Mouse (Mus musculus): ENCODE data around the gene Tex37. TPM values are rescaled to one million over a fixed set of nuclear protein-coding genes. Genes with fewer than 3 reads are reported as not detected.

Tex37 gene
- polyA plus RNA-seq, 1 experiment: not detected

DNA sequence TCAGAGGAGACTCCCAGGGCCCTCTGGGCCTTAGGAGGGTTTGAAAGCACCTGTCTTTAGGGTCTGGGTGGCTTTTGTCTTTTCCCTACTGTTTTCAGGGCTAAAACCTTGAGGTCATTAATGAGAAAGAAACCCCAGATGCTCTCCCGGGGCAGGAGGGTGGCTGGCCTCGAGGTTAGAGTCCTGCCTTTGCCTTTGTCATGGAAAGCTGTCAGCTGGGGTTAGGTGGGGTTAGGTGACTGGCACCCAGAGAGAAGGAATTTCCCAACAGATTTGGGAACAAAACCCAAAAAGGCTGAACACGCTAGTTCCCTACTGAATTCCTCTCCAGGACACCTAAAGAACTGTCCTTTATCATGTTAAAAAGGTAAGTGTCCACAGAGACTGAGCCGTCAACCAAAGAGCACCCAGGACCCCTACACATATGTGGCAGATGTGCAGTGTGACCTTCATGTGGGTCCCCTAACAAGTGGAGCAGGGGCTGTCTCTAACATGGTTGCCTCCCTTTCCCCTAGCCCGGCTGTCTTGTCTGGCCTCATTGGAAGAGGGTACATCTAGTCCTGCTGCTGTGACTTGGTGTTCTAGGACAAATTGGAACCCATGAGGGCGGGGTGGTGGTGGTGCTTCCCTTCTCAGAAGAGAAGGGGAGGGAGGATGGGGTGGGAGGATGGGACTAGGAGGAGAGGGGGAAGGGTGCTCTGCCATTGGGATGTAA lies 45.5 kb upstream of the Tex37 start:
- peaks cover 41% of the 10 kb centered on the region for H3K27me3 ChIP-seq (ENCODE audit: control insufficient read depth, insufficient read depth, insufficient read length)
- no peaks in the 10 kb centered on the region for H3K36me3 ChIP-seq (ENCODE audit: control insufficient read depth, insufficient read depth)
- no peaks in the 10 kb centered on the region for H3K79me2 ChIP-seq (ENCODE audit: control insufficient read depth, insufficient read depth)
- no peak overlapping the region for H3K4me3 ChIP-seq
- H3K4me2 ChIP-seq (ENCODE audit: low read depth): no peak overlapping the region
- no peak overlapping the region for H3ac ChIP-seq (ENCODE audit: control insufficient read depth, insufficient read length)
- no peak for TF ChIP-seq TCF3 (IDR thresholded peaks at IDR 0.05; ENCODE audit: insufficient read length, low read depth)
- no peak for TF ChIP-seq SRF (IDR thresholded peaks at IDR 0.05; ENCODE audit: control insufficient read depth, insufficient read length, low read depth)
- TF ChIP-seq POLR2AphosphoS2 (IDR thresholded peaks at IDR 0.05; ENCODE audit: insufficient read length, low read depth): no peak
- TF ChIP-seq E2F4 (IDR thresholded peaks at IDR 0.05; ENCODE audit: insufficient read depth): no peak
- no peak for TF ChIP-seq USF1 (IDR thresholded peaks at IDR 0.05; ENCODE audit: low read depth)
- no peak for TF ChIP-seq POLR2A (IDR thresholded peaks at IDR 0.05; ENCODE audit: insufficient read length, low read depth)
- TF ChIP-seq MYOD1 (IDR thresholded peaks at IDR 0.05; ENCODE audit: control insufficient read depth in 1 of 3, insufficient read length in 2 of 3, low read depth in 2 of 3): no peak
- TF ChIP-seq MAX (IDR thresholded peaks at IDR 0.05; ENCODE audit: low read depth): no peak
- TF ChIP-seq REST (IDR thresholded peaks at IDR 0.05; ENCODE audit: insufficient read depth, insufficient read length): no peak
- TF ChIP-seq TCF12 (IDR thresholded peaks at IDR 0.05; ENCODE audit: insufficient read depth, poor library complexity, severe bottlenecking): no peak
- TF ChIP-seq CEBPB (IDR thresholded peaks at IDR 0.05; ENCODE audit: insufficient read depth, poor library complexity, severe bottlenecking): no peak
- TF ChIP-seq MYOG (IDR thresholded peaks at IDR 0.05; ENCODE audit: control insufficient read depth in 1 of 3, insufficient read depth in 1 of 3, insufficient read length in 2 of 3, low read depth in 2 of 3): no peak

DNA sequence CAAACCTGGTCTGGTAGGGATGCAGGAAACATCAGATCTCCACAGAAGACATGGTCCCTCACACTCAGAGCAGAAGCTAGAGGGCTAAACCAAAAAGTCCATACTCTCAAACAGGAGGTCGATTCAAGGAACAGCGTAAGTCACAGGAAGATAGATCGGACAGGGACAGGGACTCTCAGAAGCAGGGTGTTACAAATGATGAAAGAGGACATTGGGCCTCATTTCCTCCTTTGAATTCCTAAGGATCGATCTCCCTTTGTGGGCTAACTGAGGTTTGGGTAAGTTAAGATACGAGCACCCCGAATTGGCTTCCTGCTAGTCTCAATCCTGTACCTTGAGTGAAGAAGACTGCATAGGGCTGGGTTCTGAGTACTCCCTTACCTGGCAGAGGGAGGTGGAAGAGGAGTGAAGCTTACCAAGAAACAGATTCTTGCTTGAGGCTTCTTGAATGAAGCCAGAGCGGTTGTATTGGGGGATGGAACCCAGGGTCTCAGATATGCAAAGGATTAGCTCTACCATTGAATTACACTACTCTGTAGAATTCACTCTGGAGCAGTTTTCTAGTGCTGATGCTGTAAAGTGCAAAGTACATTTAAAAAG lies 38.7 kb upstream of the Tex37 start:
- Histone ChIP-seq H3K27me3 (ENCODE audit: control insufficient read depth, insufficient read depth, insufficient read length) (peaks cover 23% of the 10 kb centered on the region), H3K79me2 (ENCODE audit: control insufficient read depth, insufficient read depth) (no peaks in the 10 kb centered on the region), H3K36me3 (ENCODE audit: control insufficient read depth, insufficient read depth) (no peaks in the 10 kb centered on the region), H3K4me3 (no peak overlapping the region), H3ac (ENCODE audit: control insufficient read depth, insufficient read length) (no peak overlapping the region), H3K4me2 (ENCODE audit: low read depth) (no peak overlapping the region)
- TF ChIP-seq MYOD1 (IDR thresholded peaks at IDR 0.05; ENCODE audit: control insufficient read depth in 1 of 3, insufficient read length in 2 of 3, low read depth in 2 of 3) (no peak), REST (IDR thresholded peaks at IDR 0.05; ENCODE audit: insufficient read depth, insufficient read length) (no peak), USF1 (IDR thresholded peaks at IDR 0.05; ENCODE audit: low read depth) (no peak), TCF12 (IDR thresholded peaks at IDR 0.05; ENCODE audit: insufficient read depth, poor library complexity, severe bottlenecking) (no peak)

DNA sequence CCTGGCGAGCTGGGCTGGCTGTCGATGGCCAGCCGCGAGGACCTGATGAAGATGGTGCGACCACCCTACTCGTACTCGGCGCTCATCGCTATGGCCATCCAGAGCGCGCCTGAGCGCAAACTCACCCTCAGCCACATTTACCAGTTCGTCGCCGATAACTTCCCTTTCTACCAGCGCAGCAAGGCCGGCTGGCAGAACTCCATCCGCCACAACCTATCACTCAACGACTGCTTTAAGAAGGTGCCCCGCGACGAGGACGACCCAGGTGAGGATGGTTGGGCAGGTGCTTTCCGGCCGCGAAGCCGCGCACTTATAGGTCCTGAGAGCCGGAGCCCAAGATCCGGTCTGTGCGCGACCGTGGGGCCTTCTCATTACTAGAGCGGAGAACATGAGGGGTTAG lies 38.2 kb upstream of the Tex37 start:
- H3K4me2 ChIP-seq (ENCODE audit: low read depth): no peak overlapping the region
- TF ChIP-seq USF1 (IDR thresholded peaks at IDR 0.05; ENCODE audit: low read depth) (no peak), E2F4 (IDR thresholded peaks at IDR 0.05; ENCODE audit: insufficient read depth) (no peak), CEBPB (IDR thresholded peaks at IDR 0.05; ENCODE audit: insufficient read depth, poor library complexity, severe bottlenecking) (no peak), TCF12 (IDR thresholded peaks at IDR 0.05; ENCODE audit: insufficient read depth, poor library complexity, severe bottlenecking) (no peak), POLR2AphosphoS2 (IDR thresholded peaks at IDR 0.05; ENCODE audit: insufficient read length, low read depth) (no peak), MYOD1 (IDR thresholded peaks at IDR 0.05; ENCODE audit: control insufficient read depth in 1 of 3, insufficient read length in 2 of 3, low read depth in 2 of 3) (no peak), MYOG (IDR thresholded peaks at IDR 0.05; ENCODE audit: control insufficient read depth in 1 of 3, insufficient read depth in 1 of 3, insufficient read length in 2 of 3, low read depth in 2 of 3) (no peak), TCF3 (IDR thresholded peaks at IDR 0.05; ENCODE audit: insufficient read length, low read depth) (no peak)
- H3ac ChIP-seq (ENCODE audit: control insufficient read depth, insufficient read length): no peak overlapping the region
- H3K79me2 ChIP-seq (ENCODE audit: control insufficient read depth, insufficient read depth): no peaks in the 10 kb centered on the region
- no peak overlapping the region for H3K4me3 ChIP-seq
- H3K36me3 ChIP-seq (ENCODE audit: control insufficient read depth, insufficient read depth): no peaks in the 10 kb centered on the region
- H3K27me3 ChIP-seq (ENCODE audit: control insufficient read depth, insufficient read depth, insufficient read length): peaks cover 23% of the 10 kb centered on the region

DNA sequence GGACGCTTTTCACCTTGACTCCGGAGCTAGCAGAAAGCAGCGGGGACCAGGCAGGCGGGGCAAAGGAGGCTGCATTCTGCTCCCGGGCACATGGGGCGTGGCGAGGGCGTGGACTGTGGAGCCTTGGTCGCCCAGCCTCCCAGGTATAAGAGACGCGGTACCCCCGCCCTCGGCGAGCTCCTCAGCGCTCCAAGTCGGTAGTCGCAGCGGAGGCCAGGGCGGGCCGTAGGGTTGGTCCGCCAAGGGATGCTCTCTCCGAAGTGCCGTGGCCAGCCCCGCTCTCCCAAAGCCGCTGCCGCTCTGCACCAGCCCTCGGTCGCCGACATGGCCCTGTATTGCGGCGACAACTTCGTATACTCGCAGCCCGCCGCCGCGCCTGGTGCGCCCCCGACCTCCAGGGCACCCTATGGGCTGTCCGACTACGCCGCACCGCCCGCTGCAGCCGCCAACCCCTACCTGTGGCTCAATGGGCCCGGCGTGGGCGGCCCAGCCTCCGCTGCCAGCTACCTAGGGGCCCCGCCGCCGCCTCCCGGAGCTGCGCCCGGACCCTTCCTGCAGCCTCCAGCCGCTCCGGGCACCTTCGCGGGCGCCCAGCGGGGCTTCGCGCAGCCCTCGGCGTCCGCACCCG lies 37.7 kb upstream of the Tex37 start, which contains the start of gene Foxi3:
Foxi3 (plus strand) TSS at position 247 of the 628 bp plus-strand sequence.
- H3K4me3 ChIP-seq: no peak within 1 kb of the TSS
- H3K79me2 ChIP-seq (ENCODE audit: control insufficient read depth, insufficient read depth): no peaks in the 10 kb centered on the region
- H3ac ChIP-seq (ENCODE audit: control insufficient read depth, insufficient read length): no peak within 1 kb of the TSS
- TF ChIP-seq REST (IDR thresholded peaks at IDR 0.05; ENCODE audit: insufficient read depth, insufficient read length) (no peak), MYOD1 (IDR thresholded peaks at IDR 0.05; ENCODE audit: control insufficient read depth in 1 of 3, insufficient read length in 2 of 3, low read depth in 2 of 3) (no peak), MAX (IDR thresholded peaks at IDR 0.05; ENCODE audit: low read depth) (no peak), TCF12 (IDR thresholded peaks at IDR 0.05; ENCODE audit: insufficient read depth, poor library complexity, severe bottlenecking) (no peak), SRF (IDR thresholded peaks at IDR 0.05; ENCODE audit: control insufficient read depth, insufficient read length, low read depth) (no peak), POLR2AphosphoS2 (IDR thresholded peaks at IDR 0.05; ENCODE audit: insufficient read length, low read depth) (no peak), TCF3 (IDR thresholded peaks at IDR 0.05; ENCODE audit: insufficient read length, low read depth) (no peak), MYOG (IDR thresholded peaks at IDR 0.05; ENCODE audit: control insufficient read depth in 1 of 3, insufficient read depth in 1 of 3, insufficient read length in 2 of 3, low read depth in 2 of 3) (no peak), POLR2A (IDR thresholded peaks at IDR 0.05; ENCODE audit: insufficient read length, low read depth) (no peak)
- peaks cover 23% of the 10 kb centered on the region for H3K27me3 ChIP-seq (ENCODE audit: control insufficient read depth, insufficient read depth, insufficient read length)
- H3K4me2 ChIP-seq (ENCODE audit: low read depth): no peak within 1 kb of the TSS
- H3K36me3 ChIP-seq (ENCODE audit: control insufficient read depth, insufficient read depth): no peaks in the 10 kb centered on the region
